Mouse (Mus musculus) CH12F3 (cell line): ENCODE results near the gene Fancc.

Experiments
- in situ Hi-C: fragments of 300-500 bp; cut with MboI; formaldehyde crosslinking; loops from 2 replicates; pipeline ENCODE4 v1.14.3; 2020; ENCODE audit warnings: low sequenced_read_pairs

The Fancc gene

GRCm38 (mm10) chr13:63298931-63299330 lies 198.1 kb downstream of the Fancc start:
- in situ Hi-C loops = no loop called here

DNA sequence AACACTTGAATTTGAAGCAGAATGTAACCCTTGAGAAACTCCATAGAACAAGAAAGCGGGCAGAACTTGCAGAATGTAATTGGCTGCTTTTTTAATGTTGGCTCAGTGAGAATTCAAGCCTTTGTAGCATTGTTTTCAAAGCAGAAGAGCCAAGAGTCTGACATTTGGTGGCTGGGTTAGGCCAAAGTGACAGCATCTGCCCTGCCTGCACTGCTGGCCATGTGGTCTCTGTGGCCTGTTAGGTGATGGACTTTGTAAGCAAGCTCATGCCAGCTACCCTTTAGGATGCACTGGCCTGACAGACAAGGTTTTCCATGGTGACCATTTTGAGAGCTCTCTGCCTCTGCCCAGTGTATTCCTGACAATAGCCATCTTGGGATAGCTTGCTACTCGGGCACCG lies 199.1 kb downstream of the Fancc start:
- in situ Hi-C loops = no loop called here

DNA sequence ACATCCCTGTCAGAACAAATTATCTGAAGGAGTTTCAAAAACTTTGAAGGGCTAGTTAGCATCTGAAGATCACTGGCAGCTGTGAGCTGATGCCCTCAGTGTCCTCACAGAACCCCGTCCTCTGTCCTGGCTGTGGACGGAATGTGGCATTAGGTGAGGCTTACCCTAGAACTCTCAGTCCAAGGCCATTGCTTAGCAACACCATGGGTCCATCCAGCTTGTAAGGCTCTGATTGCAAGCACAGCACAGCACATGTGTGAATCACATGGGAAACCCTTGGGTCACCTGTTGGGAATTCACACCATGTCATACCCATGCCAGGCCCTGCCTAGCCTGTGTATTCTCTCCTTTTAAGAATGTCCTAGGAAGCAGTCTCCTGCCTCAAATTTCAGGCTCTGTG lies 200.1 kb downstream of the Fancc start:
- in situ Hi-C loops = no loop called here

DNA sequence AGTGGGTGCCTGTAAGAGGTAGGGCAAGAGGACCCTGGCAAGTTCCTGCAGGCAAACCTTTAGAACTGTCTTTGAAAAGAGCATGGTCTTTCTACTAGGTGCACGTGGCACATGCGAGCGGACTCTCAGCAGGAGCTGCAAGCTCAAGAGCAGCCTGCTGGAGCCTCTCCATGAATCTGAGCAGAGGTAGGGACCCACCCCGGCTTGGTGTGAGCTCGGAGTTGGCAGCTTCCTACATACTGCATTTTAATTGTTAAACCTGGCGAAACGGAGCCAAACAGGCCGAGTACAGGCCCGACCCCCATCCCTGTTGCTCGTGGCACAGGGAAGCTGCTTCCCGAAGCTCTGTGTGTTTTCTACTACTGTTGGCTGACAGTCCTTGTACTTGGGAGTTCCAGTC lies 200.8 kb downstream of the Fancc start:
- in situ Hi-C loops = no loop called here

DNA sequence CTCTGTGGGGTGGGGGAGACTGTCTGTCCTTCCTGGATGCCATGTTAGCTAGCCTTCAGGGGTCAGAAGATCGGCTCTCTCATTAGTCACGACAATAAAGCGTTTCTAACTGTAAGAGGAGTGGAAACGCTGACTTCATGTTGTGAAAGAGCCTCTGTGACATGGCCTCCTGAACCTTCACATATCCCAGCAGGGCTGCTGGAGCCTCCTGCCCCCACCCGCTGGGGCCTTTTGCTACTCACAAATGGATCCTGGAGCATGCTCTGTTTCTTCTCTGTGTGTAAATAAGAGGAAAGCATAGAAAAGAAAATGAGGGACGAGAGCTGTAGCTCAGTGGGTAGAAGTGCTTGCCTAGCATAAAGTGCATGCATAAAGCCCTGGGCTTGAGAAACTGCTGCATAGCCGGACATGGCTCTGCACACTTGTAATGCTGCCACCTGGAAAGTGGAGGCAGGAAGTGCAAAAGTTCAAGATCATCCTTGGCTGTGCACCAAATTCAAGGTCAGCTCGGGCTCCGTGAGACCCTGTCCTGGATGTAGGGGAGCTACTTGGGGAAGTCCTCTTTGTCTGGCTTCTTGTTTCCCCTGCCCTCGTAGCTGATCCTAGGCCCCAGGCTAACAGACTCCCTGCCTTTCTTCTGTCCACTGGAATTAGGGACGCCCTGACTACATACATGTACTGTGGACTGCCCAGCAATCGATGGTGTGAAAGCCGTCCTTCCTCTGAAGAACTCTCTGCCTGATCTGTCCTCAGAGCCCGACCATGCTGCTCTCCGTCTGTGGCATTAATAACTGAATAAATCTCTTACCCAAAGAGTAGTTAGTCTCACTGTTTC lies 202.5 kb downstream of the Fancc start:
- in situ Hi-C loops = no loop called here

DNA sequence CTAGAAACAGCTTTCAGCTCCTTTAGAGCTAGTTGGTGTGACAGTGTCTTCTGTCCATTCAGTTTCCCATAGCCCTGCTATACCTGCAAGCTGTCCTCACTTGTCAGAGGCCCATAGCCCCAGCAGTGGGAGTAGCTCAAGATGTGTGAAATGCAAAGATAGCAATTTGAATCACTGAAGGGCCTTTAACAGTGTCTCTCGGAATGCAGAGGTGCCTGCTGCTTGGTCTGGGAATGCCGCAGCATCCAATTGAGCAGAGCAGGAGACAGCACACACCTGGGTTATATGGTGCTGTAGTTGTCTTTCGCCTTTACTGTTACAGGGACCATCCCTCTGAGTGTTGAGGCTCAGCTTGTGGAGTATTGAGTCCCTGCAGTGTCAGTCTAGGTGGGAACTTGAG lies 203.4 kb downstream of the Fancc start:
- in situ Hi-C loops = no loop called here

DNA sequence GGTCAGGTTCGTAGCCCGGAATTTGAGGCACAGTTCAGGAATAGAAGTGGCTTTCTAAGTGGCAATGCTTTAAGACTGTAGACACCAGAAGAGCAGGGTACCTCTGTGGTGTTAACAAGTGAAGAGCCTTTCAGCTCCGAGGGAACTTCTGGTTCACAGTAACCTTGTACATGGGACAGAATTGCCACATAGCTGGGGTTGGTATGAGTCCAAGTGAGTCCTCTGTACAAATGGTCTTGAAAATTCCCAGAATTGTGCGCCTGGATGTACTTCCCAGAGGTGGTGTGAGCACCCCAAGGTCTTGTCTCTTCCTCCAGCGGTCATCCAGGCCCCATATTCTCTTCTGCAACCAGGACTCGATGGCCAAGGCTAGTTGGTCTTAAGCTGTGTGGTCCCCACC lies 206.1 kb downstream of the Fancc start:
- in situ Hi-C loops = no loop called here

- in situ Hi-C loops = no loop called here
Measured at GRCm38 (mm10) chr13:63290126-63290525, 207.0 kb downstream of the Fancc start.

GRCm38 (mm10) chr13:63289687-63290086 lies 207.4 kb downstream of the Fancc start:
- in situ Hi-C loops = no loop called here

- in situ Hi-C loops = no loop called here
Measured at GRCm38 (mm10) chr13:63289152-63289551, 207.9 kb downstream of the Fancc start.

- in situ Hi-C loops = no loop called here
Measured at GRCm38 (mm10) chr13:63286483-63287102, 210.5 kb downstream of the Fancc start.

DNA sequence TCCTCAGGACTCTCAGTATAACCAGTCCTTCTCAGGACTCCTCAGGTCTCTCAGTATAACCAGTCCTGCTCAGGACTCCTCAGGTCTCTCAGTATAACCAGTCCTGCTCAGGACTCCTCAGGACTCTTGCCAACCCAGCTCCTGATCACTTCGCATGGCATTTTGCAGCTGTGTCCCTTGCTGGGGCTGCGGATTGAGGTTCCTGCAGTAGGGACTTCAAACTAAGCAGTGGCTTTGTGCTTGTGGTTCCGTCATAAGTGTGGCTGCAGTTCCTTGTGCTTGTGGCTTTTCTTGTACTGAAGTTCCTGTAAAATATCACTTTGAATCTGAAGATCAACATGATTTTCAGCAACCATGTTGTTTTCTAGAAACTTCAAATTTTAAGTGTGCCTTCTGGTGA lies 212.3 kb downstream of the Fancc start:
- in situ Hi-C loops = no loop called here

GRCm38 (mm10) chr13:63283236-63283635 lies 213.8 kb downstream of the Fancc start:
- in situ Hi-C loops = no loop called here

GRCm38 (mm10) chr13:63281206-63281605 lies 215.9 kb downstream of the Fancc start:
- in situ Hi-C loops = no loop called here

DNA sequence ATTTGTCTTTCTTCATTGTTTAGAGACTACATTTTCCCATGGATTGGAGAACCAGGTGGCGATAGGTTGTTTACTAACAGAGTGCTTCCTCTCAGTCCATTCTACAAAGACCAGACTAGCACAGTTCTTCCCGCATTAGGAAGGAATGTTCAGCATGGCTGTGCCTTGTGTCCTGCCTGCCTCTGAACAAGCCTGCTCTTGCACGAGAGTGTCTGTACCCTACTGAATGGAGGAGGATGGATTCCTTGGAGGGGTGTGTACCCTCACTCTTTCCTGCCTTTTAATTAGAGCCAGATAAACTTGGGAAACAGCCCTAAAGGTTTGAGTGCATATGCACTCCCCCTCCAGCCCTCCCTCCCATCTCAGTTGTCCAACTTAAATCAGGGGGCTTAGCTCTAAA lies 216.7 kb downstream of the Fancc start:
- in situ Hi-C loops = no loop called here

GRCm38 (mm10) chr13:63279807-63280206 lies 217.3 kb downstream of the Fancc start:
- in situ Hi-C loops = no loop called here

DNA sequence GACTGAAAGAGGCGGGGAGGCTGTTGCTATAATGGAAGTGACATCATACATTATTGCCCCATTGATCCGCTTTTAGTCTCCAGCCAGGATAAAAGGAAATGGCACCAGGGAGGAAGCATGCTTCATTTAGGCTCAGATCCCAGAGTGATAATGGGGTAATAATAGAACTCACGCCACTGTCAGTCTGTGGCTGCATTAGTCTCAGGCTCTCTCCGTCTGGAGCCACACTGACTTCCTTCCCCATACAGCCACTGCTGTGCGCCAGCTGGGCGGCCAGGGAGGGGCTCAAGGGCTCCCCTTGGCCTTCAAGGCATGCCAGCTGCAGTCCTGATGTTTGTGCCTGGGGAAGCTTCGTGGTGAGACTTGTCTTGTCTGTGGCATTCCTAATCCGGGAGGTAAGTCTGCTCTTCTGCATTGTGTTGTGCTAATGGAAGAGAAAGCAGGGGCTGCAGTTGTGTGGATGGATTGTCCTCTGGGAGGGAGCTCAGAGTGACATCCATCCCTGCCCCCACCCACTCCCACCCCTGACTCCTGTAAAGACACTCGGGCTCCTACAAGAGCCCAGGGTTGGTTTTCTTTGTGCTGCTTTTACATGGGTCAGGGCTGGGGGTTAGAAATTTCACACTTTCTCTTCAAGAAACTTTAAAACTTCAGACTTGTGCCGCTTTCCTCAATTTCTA lies 218.1 kb downstream of the Fancc start:
- in situ Hi-C loops = no loop called here

GRCm38 (mm10) chr13:63278141-63278631 lies 218.9 kb downstream of the Fancc start:
- in situ Hi-C loops = no loop called here

- in situ Hi-C loops = no loop called here
Measured at GRCm38 (mm10) chr13:63277316-63277715, 219.8 kb downstream of the Fancc start.

DNA sequence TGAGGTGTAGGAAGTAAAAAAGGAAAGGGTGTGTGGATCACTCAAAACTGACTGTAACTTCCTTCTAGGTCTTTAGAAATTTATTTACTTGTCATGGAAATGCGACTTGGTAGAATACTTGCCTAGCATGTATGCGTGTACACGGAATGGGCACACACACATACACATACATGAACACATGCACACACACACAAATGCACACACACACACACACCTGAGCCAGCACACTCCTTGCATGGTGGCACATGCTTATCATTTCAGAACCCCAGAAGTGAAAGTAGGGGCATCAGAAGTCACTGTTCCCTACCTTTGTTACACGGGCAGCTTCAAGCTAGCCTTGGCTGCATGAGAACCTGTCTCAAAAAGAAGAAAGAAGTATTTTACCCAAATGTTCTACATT lies 220.7 kb downstream of the Fancc start:
- in situ Hi-C loops = no loop called here

DNA sequence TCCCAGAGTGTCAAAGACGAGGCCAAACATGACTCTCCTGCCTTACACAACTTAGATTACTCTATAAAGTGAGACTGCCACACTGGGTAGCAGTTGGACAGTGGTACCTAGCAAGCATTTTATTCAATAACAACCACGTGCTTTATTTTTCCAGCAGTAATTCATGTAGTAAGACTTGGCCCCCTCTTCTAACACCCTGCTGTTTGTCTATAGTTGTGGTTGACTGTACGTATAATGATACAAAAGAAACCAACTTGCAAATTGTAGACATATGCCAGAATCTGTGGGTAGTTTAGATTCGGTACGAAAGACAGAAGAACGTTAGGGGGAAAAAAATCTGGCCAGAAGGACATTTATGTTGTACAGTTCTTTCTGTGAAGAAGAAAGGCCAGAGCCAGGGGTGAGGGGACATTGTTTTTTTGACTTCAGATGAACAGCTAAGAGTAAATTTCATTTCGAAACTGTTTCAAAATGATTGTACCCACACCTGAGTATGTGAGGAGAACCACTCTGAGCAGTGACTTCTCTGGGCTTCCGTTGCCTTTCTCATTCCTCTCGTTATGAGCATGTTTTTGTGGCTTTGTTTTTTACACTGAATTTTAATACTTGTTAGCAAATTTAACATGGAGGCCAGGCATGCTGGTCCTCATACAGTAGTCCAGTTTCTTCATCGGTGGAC lies 222.5 kb downstream of the Fancc start:
- in situ Hi-C loops = no loop called here
